Mouse (Mus musculus) brain, adult 2 months (tissue): ENCODE measurements at regions not wholly inside any gene's neighbourhood (a gene's known extent, or its start where the extent isn't known, plus 50 kb on each side); places are given as distances from the start of the nearest gene placed in this dataset.
A peak's percentile ranks its signal among the peaks of the same experiment; 100 is the strongest.

Source experiments
- DNase-seq: peaks from one replicate; pipeline ENCODE4 v3.0.0; 2011; ENCODE audit warnings: low read depth, low spot score

DNA sequence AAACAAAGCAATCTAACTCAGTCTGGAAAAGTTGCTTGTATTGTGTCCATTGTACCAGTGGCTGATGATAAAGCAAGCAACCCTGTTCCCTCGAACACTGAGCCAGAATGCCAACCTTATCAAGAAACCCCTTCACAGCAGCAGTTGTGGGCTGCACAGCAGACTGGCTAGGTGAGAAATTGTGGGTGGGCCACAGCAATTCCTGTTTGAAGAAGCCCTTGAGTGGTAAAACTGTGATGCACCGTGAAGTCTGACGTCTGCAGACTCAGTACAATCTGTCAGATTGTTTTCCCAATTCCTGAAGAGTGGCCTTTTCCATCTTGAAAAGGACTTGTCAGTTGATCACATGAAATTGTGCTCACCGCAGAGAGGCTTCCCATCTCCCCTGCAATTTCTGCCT is 483.7 kb upstream of the Nrg3 start:
- peak; percentile 26 for DNase-seq

DNA sequence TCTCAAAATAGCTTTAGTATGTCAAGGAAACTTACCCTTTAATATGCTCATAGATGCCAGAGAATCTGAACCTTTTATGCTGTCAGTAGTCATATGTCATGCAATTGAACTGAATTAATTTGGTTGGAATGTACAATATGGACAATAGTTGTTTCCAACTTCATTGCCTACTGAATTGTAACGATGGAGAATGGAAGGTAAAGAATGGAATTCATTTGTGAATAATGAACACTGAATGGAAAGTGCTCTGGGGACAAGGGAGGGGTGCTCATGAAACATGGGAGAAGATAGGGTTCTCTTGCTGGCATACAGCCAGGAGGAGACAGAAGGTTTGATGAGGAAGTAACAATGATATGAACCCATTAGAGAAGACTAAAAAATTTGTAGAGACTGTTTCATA is 471.8 kb upstream of the Nrg3 start:
- no peak for DNase-seq
